Mouse (Mus musculus) brain, embryonic 14.5 days (tissue): ENCODE data around the gene Cebpa.

Experiments
- CTCF ChIP-seq: fragments of 200-500 bp; IDR thresholded peaks from 2 replicates; pipeline ENCODE4 v1.5.1; 2012; ENCODE audit warnings: inconsistent platforms, mild to moderate bottlenecking, moderate library complexity, borderline replicate concordance; ENCODE audit not compliant: insufficient read depth, insufficient read length; ENCODE audit errors: extremely low read depth
- POLR2A ChIP-seq: fragments of 200-500 bp; IDR thresholded peaks from 2 replicates; pipeline ENCODE4 v1.6.1; 2012; ENCODE audit warnings: mild to moderate bottlenecking, inconsistent platforms, borderline replicate concordance; ENCODE audit not compliant: poor library complexity, insufficient read depth, insufficient read length, severe bottlenecking; ENCODE audit errors: extremely low read depth

DNA sequence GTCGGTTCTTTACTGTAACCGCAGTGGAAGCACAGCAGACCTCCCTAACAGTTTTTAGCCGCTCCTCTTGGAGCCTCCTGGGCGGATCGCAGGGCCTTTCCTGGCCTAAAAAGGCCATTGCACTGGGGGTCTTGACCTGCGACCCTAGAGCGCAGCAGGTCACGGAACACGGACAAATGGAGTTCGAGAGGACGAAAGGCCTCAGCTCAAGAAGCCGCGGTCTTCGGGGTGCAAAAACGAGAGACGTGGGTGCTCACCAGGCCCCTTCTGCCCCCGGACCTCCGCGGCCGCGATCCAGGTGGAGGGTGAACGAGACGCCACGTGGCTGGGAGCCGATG is 1.4 kb upstream of the Cebpa start:
- TF ChIP-seq CTCF, result no peak
- TF ChIP-seq POLR2A, result no peak
